Mouse (Mus musculus) neural tube, embryonic 12.5 days (tissue): ENCODE results near the gene Rpl27. TPM values are rescaled to one million over a fixed set of nuclear protein-coding genes. Genes with fewer than 3 reads are reported as not detected.
"Not testable (repeated sequence)": the region's sequence is repeated elsewhere in the genome, so short reads cannot be mapped to it uniquely, and the experiment has no call there.

Source experiments
- ATAC-seq: fragments of 200-750 bp; cut with Nextera tagmentation; 2 replicates; pipeline ENCODE4 v1.8.0; 2017; ENCODE audit warnings: low read depth, mild to moderate bottlenecking, moderate TSS enrichment, moderate library complexity; ENCODE audit not compliant: low FRiP score
- H3K27ac ChIP-seq: fragments of 300-500 bp; sonication (generic); 2 replicates; pipeline ENCODE4 v1.5.1; 2016
- H3K27me3 ChIP-seq: fragments of 300-500 bp; sonication (generic); replicated peaks from 2 replicates; pipeline ENCODE4 v1.6.1; 2016; ENCODE audit warnings: mild to moderate bottlenecking
- H3K36me3 ChIP-seq: fragments of 300-500 bp; sonication (generic); 2 replicates; pipeline ENCODE4 v1.6.1; 2016; ENCODE audit warnings: mild to moderate bottlenecking
- H3K4me1 ChIP-seq: fragments of 300-500 bp; sonication (generic); 2 replicates; pipeline ENCODE4 v1.6.1; 2016
- H3K4me2 ChIP-seq: fragments of 300-500 bp; sonication (generic); replicated peaks from 2 replicates; pipeline ENCODE4 v1.6.1; 2016; ENCODE audit warnings: mild to moderate bottlenecking
- H3K4me3 ChIP-seq: fragments of 300-500 bp; sonication (generic); 2 replicates; pipeline ENCODE4 v1.5.1; 2016
- H3K9ac ChIP-seq: fragments of 300-500 bp; sonication (generic); 2 replicates; pipeline ENCODE4 v1.6.1; 2016; ENCODE audit warnings: mild to moderate bottlenecking
- H3K9me3 ChIP-seq: fragments of 300-500 bp; sonication (generic); 2 replicates; pipeline ENCODE4 v1.6.1; 2016; ENCODE audit warnings: mild to moderate bottlenecking
- WGBS: fragments of 180-500 bp; shearing (Covaris S2); methylation state at CpG from one replicate; pipeline ENCODE4 v1.1.7; 2016; 5-methylcytosine and 5-hydroxymethylcytosine counted together
- polyA plus RNA-seq: library from polyadenylated mRNA; unstranded; fragments of >200 nt; fragmentation: Nextera tagmentation; extraction: Ambion mirVana; gene quantifications from 2 replicates; pipeline ENCODE4 v1.2.1, GENCODE M21; 2016

The Rpl27 gene
- polyA plus RNA-seq, 1 experiment from 2014 or later: 327 TPM

DNA sequence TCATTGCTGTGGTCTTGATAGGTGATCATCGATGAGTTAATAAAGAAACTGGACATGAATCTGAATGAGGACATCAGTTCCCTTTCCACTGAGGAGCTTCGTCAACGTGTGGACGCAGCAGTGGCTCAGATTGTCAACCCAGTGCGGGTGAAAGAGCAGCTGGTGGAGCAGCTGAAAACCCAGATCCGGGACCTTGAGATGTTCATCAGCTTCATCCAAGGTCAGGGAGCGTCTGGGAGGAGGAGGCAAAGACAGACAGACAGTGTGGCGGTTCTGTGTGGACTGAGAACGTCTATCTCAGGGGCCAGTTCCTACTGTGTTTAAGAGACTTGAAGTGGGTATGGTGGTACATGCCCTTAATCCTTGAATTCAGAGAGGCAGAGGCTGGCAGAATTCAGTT is 10.8 kb upstream of the Rpl27 start:
- ATAC-seq: no peak
- 96% methylated on average over 9 of the region's 9 CpGs for WGBS
- Histone ChIP-seq H3K36me3 (peaks cover 66% of the 10 kb centered on the region), H3K9ac (no peak overlapping the region), H3K4me2 (no peak overlapping the region), H3K27ac (no peak overlapping the region), H3K4me1 (peaks cover 8% of the 10 kb centered on the region), H3K4me3 (no peak overlapping the region), H3K27me3 (no peaks in the 10 kb centered on the region), H3K9me3 (no peaks in the 10 kb centered on the region)

DNA sequence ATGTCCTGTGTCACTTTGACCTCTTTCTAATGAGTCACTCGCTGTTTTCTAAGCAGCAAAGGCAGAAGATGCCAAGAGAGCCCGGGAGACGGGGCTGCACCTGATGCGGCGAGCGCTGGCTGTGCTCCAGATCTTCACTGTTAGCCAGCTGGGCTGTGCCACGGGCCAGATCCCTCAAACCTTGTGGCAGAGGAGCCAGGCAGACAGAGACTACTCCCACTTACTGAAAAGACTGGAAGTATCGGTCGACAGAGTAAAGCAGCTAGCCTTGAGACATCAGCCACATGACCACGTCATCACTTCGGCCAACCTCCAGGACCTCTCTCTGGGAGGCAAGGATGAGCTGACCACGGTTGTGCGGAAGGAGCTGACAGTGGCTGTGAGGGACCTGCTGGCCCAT is 8.7 kb upstream of the Rpl27 start:
- H3K36me3 ChIP-seq: peaks cover 66% of the 10 kb centered on the region
- no peak overlapping the region for H3K27ac ChIP-seq
- no peak overlapping the region for H3K9ac ChIP-seq
- no peak for ATAC-seq
- H3K4me3 ChIP-seq: no peak overlapping the region
- 93% methylated on average over 13 of the region's 13 CpGs for WGBS
- no peaks in the 10 kb centered on the region for H3K4me1 ChIP-seq
- no peaks in the 10 kb centered on the region for H3K27me3 ChIP-seq
- no peak overlapping the region for H3K4me2 ChIP-seq
- H3K9me3 ChIP-seq: no peaks in the 10 kb centered on the region

DNA sequence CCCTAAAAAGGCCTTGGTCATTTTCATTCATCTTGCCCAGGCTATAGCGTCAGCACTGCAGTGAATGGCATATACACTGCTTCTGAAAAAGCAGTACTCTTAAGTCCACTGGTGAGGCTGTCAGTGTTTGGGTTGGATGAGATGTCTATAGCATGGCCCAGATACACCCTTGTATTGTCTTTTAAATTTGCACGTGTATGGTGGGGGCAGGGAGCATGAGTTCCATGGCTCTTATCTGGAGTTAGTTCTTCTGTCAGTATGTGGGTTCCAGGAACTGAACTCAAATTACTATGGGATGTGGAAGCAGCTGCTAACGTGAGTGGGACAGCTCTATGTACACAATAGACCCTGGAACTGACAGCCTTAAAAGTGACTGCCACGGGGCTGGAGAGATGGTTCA is 6.3 kb upstream of the Rpl27 start:
- no peaks in the 10 kb centered on the region for H3K27me3 ChIP-seq
- no peak overlapping the region for H3K4me2 ChIP-seq
- 87% methylated on average over 4 of the region's 4 CpGs for WGBS
- ATAC-seq: no peak
- H3K4me3 ChIP-seq: no peak overlapping the region
- no peaks in the 10 kb centered on the region for H3K4me1 ChIP-seq
- no peak overlapping the region for H3K9ac ChIP-seq
- H3K36me3 ChIP-seq: peaks cover 48% of the 10 kb centered on the region
- H3K27ac ChIP-seq: no peak overlapping the region
- no peaks in the 10 kb centered on the region for H3K9me3 ChIP-seq

DNA sequence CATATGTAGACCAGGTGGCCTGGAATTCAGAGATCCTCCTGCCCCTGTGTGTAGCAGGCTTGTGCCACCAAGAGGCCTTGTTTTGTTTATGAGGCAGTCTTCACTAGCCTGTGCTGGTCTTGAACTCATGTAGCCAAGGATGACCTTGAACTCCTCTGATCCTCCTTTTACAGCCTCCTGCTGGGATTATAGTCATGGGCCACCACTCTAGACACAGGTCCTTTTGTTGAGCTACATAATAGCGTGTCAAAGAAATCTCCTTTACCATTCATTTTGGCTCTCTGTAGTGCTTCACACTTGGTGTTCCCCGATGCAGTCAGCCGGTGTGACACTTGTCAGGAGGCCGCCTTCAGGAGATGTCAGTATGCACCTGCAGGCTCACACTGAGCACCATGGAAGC is 5.2 kb upstream of the Rpl27 start:
- Histone ChIP-seq H3K9ac (no peak overlapping the region), H3K4me3 (no peak overlapping the region), H3K4me2 (no peak overlapping the region), H3K36me3 (peaks cover 37% of the 10 kb centered on the region), H3K27ac (no peak overlapping the region), H3K27me3 (no peaks in the 10 kb centered on the region), H3K4me1 (no peaks in the 10 kb centered on the region), H3K9me3 (no peaks in the 10 kb centered on the region)
- WGBS: 43% methylated on average over 4 of the region's 4 CpGs
- ATAC-seq: no peak

DNA sequence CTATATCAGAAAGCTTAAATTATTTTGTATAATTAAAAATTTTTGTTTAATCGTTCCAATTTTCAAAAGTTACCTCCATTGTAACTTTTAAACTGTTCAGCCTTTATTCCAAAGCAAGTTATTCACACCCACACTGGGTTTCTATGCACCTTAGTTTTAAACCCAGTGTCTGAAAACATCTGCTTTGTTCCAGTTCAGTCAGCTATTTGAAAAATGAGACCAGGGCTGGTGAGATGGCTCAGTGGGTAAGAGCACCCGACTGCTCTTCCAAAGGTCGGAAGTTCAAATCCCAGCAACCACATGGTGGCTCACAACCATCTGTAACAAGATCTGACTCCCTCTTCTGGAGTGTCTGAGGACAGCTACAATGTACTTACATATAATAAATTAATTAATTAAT is 4.1 kb upstream of the Rpl27 start:
- not testable (repeated sequence) for ATAC-seq, H3K27me3 ChIP-seq, H3K4me2 ChIP-seq, H3K4me1 ChIP-seq, H3K27ac ChIP-seq, H3K4me3 ChIP-seq, H3K9ac ChIP-seq, H3K9me3 ChIP-seq
- 52% methylated on average over 3 of the region's 3 CpGs for whole genome bisulfite sequencing
- peaks cover 30% of the 10 kb centered on the region for H3K36me3 ChIP-seq

DNA sequence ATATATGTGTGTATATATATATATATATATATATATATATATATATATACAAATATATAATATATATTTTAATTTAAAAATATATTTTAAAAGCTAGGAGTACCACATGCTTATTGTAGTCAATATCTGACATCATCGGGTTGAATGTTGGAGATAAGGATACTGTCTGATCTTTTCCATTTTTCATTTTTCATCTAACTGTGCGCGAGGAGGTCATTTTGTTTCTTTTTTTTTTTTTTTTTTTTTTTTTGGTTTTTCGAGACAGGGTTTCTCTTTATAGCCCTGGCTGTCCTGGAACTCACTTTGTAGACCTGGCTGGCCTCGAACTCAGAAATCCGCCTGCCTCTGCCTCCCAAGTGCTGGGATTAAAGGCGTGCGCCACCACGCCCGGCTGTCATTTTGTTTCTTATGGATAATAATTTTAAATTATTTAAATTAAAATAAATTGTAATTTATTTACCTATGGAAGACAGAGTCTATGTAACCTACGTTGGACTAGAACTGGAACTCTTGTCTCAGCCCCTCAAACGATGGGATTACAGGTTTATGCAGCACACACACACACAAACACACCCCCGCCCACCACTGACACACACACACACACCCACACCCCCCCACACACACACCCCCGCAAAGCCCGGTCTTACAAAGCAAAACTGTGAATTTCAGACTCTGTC is 510 bp upstream of the Rpl27 start:
- not testable (repeated sequence) for ATAC-seq, H3K27ac ChIP-seq, H3K9me3 ChIP-seq, H3K27me3 ChIP-seq
- peak overlapping the region; percentile 50 for H3K4me2 ChIP-seq
- peaks cover 17% of the 10 kb centered on the region for H3K4me1 ChIP-seq
- peak overlapping the region; percentile 20; the same call in 1 of the 2 replicates for H3K4me3 ChIP-seq
- H3K36me3 ChIP-seq: peaks cover 26% of the 10 kb centered on the region
- WGBS: 38% methylated on average over 15 of the region's 15 CpGs
- 0 out of 2 replicates have a peak overlapping the region, but pooled peaks have one; percentile 26 for H3K9ac ChIP-seq

DNA sequence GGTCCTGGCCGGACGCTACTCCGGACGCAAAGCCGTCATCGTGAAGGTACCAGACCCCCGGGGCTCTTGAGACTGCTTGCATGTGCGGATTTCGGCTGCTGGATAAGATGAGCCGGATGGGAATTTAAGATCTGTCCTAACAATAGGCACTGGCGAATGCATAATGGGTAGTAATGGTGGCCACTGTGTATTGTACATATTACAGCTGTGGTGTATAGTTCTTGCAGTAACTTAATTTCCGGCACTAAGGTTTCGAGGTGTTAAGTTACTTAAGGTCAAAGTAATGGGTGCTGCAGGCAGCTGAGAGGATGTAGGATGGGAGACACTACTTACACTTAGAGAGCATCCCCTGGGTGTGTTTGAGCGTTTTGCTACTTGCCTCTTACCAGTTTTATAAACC is 662 bp downstream of the Rpl27 start:
- no peak for ATAC-seq
- Histone ChIP-seq H3K4me1 (peaks cover 17% of the 10 kb centered on the region), H3K9ac (peak overlapping the region; percentile 89), H3K27ac (peak overlapping the region; percentile 89), H3K9me3 (no peaks in the 10 kb centered on the region), H3K36me3 (peaks cover 26% of the 10 kb centered on the region), H3K4me2 (peak overlapping the region; percentile 87), H3K4me3 (peak overlapping the region; percentile 79), H3K27me3 (no peaks in the 10 kb centered on the region)
- WGBS: 2% methylated on average over 14 of the region's 14 CpGs

DNA sequence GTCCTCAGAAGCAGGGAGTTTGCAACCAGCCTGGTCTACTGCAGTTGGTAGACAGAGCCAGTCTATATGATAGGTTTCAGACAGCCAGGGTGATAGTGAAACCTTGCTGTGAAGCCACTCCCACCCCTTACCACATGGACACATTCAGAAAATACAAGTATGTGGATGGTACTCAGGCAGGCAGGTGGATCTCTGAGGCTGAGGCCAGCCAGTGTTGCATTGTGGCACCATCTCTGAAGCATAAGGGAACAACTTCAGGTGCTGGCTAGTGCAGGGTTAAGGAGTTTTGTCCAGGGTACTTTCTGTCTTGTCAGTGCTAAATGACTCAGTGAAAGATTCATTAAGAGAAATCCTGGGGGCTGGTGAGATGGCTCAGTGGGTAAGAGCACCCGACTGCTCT is 4.2 kb downstream of the Rpl27 start:
- Histone ChIP-seq H3K27ac (no peak overlapping the region), H3K9me3 (no peaks in the 10 kb centered on the region), H3K27me3 (no peaks in the 10 kb centered on the region), H3K9ac (no peak overlapping the region), H3K4me2 (no peak overlapping the region), H3K4me3 (no peak overlapping the region), H3K36me3 (peaks cover 26% of the 10 kb centered on the region), H3K4me1 (peaks cover 17% of the 10 kb centered on the region)
- ATAC-seq: no peak
- WGBS: 88% methylated on average over 1 of the region's 1 CpGs

DNA sequence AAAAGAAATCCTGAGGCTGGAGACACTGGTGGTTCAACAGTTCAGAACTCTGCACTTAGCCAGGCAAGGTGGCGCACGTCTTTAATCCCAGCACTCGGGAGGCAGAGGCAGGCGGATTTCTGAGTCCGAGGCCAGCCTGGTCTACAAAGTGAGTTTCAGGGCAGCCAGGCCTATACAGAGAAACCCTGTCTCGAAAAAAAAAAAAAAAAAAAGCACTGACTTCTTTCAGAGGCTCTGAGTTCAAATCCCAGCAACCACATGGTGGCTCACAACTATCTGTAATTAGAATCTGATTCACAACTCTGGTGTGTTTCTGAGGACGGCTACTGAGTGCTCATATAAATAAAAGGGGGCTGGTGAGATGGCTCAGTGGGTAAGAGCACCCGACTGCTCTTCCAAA is 4.8 kb downstream of the Rpl27 start:
- H3K4me2 ChIP-seq, ATAC-seq, H3K27me3 ChIP-seq, H3K27ac ChIP-seq, H3K4me3 ChIP-seq, H3K9ac ChIP-seq, H3K9me3 ChIP-seq: not testable (repeated sequence)
- Histone ChIP-seq H3K4me1 (peaks cover 17% of the 10 kb centered on the region), H3K36me3 (peaks cover 26% of the 10 kb centered on the region)
- WGBS: 90% methylated on average over 8 of the region's 8 CpGs

DNA sequence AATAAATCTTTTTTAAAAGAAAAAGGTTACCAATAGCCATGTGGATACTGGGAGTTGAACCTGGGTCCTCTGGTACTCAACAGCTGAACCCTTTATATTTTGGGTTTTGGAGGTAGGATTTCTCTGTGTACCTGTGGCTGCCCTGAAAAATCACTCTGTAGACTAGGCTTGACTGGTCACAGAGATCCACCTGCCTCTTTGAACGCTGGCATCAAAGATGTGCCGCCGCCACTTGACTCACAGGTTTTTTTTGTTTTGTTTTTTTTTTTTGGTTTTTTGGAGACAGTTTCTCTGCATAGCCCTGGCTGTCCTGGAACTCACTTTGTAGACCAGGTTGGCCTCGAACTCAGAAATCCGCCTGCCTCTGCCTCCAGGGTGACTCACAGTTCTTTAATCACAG is 5.7 kb downstream of the Rpl27 start:
- H3K36me3 ChIP-seq: peaks cover 26% of the 10 kb centered on the region
- H3K27me3 ChIP-seq: no peaks in the 10 kb centered on the region
- WGBS: 94% methylated on average over 5 of the region's 5 CpGs
- ATAC-seq: no peak
- no peak overlapping the region for H3K27ac ChIP-seq
- peaks cover 17% of the 10 kb centered on the region for H3K4me1 ChIP-seq
- H3K9ac ChIP-seq: no peak overlapping the region
- H3K4me3 ChIP-seq: no peak overlapping the region
- no peak overlapping the region for H3K4me2 ChIP-seq
- no peaks in the 10 kb centered on the region for H3K9me3 ChIP-seq

DNA sequence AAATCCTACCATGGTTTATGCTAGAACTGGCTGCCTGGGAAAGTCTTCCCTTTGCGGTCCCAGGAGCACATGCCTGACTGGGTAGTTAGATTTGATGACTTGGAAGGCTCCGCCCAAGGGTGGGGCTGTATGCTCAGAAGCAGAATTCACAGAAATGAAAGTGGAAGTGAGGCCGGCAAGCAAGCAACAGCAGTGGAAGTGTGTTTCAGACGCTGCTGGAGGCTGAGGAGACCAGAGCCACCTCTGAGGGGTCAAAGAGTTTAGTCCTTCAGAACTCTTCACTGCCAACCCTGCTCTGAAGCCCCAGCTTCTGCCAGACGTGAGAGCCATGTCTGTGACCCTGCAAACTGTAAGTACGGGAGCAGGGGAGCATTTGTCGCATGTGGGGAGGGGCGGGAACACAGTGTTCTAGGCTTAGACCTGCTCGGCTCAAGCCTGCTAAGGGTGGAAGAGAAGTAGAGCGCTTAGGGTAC is 6.2 kb downstream of the Rpl27 start, which contains the start of gene Ifi35:
Ifi35 (plus strand) TSS at position 134 of the 473 bp plus-strand sequence.
- peaks cover 14% of the 10 kb centered on the region for H3K4me1 ChIP-seq
- peak within 1 kb of the TSS; percentile 30 for H3K4me2 ChIP-seq
- 34% methylated on average over 10 of the region's 10 CpGs for WGBS
- H3K27ac ChIP-seq: no peak within 1 kb of the TSS
- H3K9ac ChIP-seq: no peak within 1 kb of the TSS
- H3K27me3 ChIP-seq: no peaks in the 10 kb centered on the region
- H3K36me3 ChIP-seq: peaks cover 26% of the 10 kb centered on the region
- H3K9me3 ChIP-seq: no peaks in the 10 kb centered on the region
- ATAC-seq: no peak
- 0 out of 2 replicates have a peak within 1 kb of the TSS, but pooled peaks have one; percentile 5 for H3K4me3 ChIP-seq

DNA sequence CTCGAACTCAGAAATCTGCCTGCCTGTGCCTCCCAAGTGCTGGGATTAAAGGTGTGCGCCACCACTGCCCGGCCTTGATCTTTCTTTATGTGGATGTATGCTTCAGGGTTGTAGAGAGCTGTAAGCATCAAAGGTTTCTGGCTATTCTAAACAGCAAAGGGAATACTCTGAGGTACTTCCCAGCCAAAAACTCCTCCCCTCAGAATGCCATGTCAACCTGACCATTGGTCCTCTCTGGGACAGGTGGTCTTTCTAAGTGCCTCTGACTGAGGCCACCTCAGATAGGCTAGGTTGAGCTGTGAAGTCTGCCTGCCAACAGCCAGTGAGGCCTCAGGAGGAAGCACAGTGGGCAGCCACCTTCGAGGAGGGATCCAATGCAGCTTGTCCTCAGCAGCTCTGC is 6.8 kb downstream of the Rpl27 start:
- no peak for ATAC-seq
- 0 out of 2 replicates have a peak overlapping the region, but pooled peaks have one; percentile 9 for H3K4me2 ChIP-seq
- H3K27ac ChIP-seq: no peak overlapping the region
- no peaks in the 10 kb centered on the region for H3K9me3 ChIP-seq
- H3K27me3 ChIP-seq: no peaks in the 10 kb centered on the region
- H3K4me3 ChIP-seq: no peak overlapping the region
- H3K9ac ChIP-seq: no peak overlapping the region
- 80% methylated on average over 4 of the region's 4 CpGs for WGBS
- peaks cover 8% of the 10 kb centered on the region for H3K4me1 ChIP-seq
- H3K36me3 ChIP-seq: peaks cover 21% of the 10 kb centered on the region

DNA sequence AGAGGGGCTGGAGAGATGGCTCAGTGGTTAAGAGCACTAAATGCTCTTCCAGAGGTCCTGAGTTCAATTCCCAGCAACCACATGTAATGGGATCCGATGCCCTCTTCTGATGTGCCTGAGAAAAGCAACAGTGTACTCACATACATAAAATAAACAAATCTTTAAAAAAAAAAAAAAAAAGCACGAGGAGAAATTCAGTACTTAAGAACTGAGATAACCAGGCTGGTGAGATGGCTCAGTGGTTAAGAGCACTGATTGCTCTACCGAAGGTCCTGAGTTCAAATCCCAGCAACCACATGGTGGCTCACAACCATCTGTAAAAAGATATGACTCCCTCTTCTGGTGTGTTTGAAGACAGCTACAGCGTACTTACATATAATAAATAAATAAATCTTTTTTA is 7.5 kb downstream of the Rpl27 start:
- H3K4me3 ChIP-seq, H3K4me2 ChIP-seq, H3K27ac ChIP-seq, ATAC-seq, H3K4me1 ChIP-seq, H3K9ac ChIP-seq, H3K9me3 ChIP-seq, H3K27me3 ChIP-seq: not testable (repeated sequence)
- 93% methylated on average over 4 of the region's 4 CpGs for WGBS
- H3K36me3 ChIP-seq: peaks cover 14% of the 10 kb centered on the region
